Mouse (Mus musculus) lung, postnatal 4 days (tissue): ENCODE results near the gene Acaa1b.
A peak's percentile ranks its signal among the peaks of the same experiment; 100 is the strongest.

Experiments used
- DNase-seq, 2 experiments: peaks; one replicate each; pipeline ENCODE4 v3.0.0; 2021

Acaa1b gene

GRCm38 (mm10) chr9:119156278-119157201 lies at the start of gene Acaa1b:
Gene Acaa1b, minus strand, starts transcription at chr9:119157093.
- DNase-seq: peak; percentile 81 to 85

- DNase-seq: no peak
Observed at GRCm38 (mm10) chr9:119206666-119207065, 49.8 kb upstream of the Acaa1b start.

- no peak for DNase-seq
Observed at GRCm38 (mm10) chr9:119205756-119206155, 48.9 kb upstream of the Acaa1b start.

- no peak for DNase-seq
Observed at GRCm38 (mm10) chr9:119203617-119204016, 46.7 kb upstream of the Acaa1b start.

GRCm38 (mm10) chr9:119201653-119202052 lies 44.8 kb upstream of the Acaa1b start:
- DNase-seq: no peak

GRCm38 (mm10) chr9:119199151-119199861 lies 42.4 kb upstream of the Acaa1b start:
- DNase-seq: no peak

GRCm38 (mm10) chr9:119192202-119192990 lies 35.5 kb upstream of the Acaa1b start:
- peak; percentile 44 to 56 for DNase-seq

GRCm38 (mm10) chr9:119181241-119181728 lies 24.4 kb upstream of the Acaa1b start:
- DNase-seq: peak; percentile 68 to 84

- no peak for DNase-seq
Observed at GRCm38 (mm10) chr9:119179292-119179691, 22.4 kb upstream of the Acaa1b start.

GRCm38 (mm10) chr9:119167608-119168007 lies 10.7 kb upstream of the Acaa1b start:
- no peak for DNase-seq

- DNase-seq: no peak
Observed at GRCm38 (mm10) chr9:119165548-119165947, 8.7 kb upstream of the Acaa1b start.

GRCm38 (mm10) chr9:119164743-119165142 lies 7.8 kb upstream of the Acaa1b start:
- DNase-seq: no peak

- no peak for DNase-seq
Observed at GRCm38 (mm10) chr9:119160689-119161088, 3.8 kb upstream of the Acaa1b start.

GRCm38 (mm10) chr9:119158861-119159260 lies 2.0 kb upstream of the Acaa1b start, which contains the start of gene Gm47289:
Gene Gm47289, plus strand, starts transcription at chr9:119159161.
- no peak for DNase-seq

GRCm38 (mm10) chr9:119155826-119156225 lies 1.1 kb downstream of the Acaa1b start:
- no peak for DNase-seq

- no peak for DNase-seq
Observed at GRCm38 (mm10) chr9:119155416-119155815, 1.5 kb downstream of the Acaa1b start.

- DNase-seq: no peak
Observed at GRCm38 (mm10) chr9:119151751-119152150, 5.1 kb downstream of the Acaa1b start.

- peak; percentile 54 to 57 for DNase-seq
Observed at GRCm38 (mm10) chr9:119149601-119150000, 7.3 kb downstream of the Acaa1b start.

- DNase-seq: no peak
Observed at GRCm38 (mm10) chr9:119146098-119146770, 10.7 kb downstream of the Acaa1b start.

- DNase-seq: no peak
Observed at GRCm38 (mm10) chr9:119145638-119146037, 11.3 kb downstream of the Acaa1b start.

GRCm38 (mm10) chr9:119145137-119145536 lies 11.8 kb downstream of the Acaa1b start:
- no peak for DNase-seq

GRCm38 (mm10) chr9:119144696-119145095 lies 12.2 kb downstream of the Acaa1b start:
- DNase-seq: peak in 1 of 2 experiments; percentile 53
